Mouse (Mus musculus) MEL-GATA-1-ER (cell line): ENCODE data around the gene Mark4.

Source experiments
- DNase-seq: peaks from one replicate; pipeline ENCODE4 v3.0.0-alpha.2; 2012; ENCODE audit warnings: low read depth; ENCODE audit errors: extremely low read depth

The Mark4 gene

DNA sequence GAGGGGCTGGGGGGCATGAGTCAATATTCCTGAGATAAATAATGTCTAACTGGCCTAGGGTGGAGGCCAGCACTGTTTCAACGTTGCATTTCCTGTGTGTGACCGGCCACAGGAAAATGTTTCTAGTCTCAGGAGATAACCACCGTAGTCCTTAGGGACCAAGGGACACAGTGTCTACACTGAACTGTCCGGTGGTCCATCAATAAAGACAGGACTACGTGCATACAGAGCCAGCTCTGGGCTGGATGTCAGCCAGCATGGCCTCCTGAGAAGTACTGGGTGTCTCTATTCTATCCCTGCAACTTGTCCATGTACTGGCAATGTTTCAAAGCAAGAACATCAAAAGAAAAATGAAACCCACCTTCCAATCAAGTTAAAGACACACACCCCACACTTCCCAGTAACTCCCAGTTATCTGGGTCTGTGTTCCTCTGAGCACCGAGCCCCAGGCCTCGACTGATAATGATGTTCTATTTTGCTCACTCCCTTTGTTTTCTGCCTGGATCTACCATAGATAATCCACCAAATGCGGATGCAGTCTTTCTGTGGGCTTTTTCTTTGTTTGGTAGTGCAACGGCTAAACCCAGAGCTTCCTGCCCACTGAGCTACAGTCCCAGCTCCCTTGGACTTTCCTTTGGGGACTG lies 17.1 kb downstream of the Mark4 start:
- peak; percentile 66 for DNase-seq

GRCm38 (mm10) chr7:19437048-19437447 lies 21.6 kb downstream of the Mark4 start:
- no peak for DNase-seq

GRCm38 (mm10) chr7:19436276-19436675 lies 22.3 kb downstream of the Mark4 start:
- no peak for DNase-seq

DNA sequence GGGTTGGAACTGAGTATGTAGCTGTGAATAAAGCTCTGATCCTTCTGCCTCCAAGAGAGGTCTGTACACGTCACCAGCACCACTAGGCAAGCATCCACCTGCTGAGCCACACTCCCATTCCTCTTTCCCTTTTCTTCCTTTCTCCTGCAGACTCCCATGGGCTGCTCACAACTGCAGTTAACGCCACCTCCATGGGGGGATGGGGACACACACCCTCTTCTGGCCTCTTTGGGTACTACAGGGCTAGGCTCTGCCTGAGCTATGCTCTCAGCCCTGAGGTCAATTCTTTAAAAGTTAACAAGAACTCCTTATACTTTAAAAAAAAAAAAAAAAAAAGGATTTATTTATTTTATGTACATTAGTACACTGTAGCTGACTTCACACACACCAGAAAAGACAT lies 26.1 kb downstream of the Mark4 start:
- DNase-seq, result no peak

- DNase-seq, result no peak
These were observed 28.2 kb downstream of the Mark4 start for GRCm38 (mm10) chr7:19430402-19430801.

GRCm38 (mm10) chr7:19429726-19430125 lies 28.9 kb downstream of the Mark4 start:
- DNase-seq, result no peak

DNA sequence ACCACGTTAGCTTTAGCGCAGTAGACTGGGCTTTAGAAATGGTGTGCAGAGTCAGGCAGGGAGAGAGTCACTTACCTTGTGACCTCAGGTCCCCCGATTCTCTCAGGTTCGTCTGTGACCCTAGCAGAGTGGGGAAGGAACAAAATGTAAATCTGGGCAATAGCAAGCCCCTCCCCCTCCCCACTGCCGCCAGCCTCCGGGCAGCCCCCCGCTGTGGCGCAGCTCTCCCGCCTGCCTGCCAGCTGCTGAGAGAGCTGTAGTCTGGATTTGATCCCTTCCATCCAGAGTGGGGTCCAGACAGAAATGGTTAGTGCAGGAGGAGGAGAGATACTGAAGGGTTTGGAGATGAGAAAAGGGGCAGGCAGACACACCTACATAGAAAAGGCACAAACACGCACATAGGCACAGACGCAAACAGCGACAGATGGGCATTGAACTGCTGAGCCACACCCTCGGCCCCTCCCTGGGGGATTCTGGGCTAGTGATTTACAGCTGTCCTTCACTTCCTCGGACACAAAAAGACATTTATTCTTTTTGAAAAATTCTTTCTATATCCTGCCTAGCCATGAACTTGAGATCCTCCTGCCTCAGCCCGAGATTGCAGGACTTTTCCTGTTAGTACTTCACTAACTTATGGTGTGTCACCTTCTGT lies 30.5 kb downstream of the Mark4 start:
- DNase-seq, result no peak

DNA sequence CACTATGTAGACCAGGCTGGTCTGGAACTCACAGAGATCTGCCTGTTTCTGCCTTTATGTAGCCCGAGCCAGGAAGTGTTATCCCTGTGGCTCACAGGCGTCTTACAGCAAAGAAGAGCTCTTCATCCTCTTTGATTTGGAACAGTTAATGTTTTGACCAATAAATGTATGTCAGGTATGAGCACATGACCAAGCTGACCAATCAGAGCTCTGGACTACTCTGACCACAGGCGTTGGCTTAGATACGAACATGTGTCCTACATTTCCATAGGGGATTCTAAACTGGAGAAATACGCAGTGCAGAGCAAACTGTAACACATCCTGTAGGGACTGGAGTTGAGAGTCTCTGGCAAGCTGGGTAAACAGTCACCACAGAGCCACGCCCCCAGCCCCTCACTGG lies 31.7 kb downstream of the Mark4 start:
- no peak for DNase-seq

DNA sequence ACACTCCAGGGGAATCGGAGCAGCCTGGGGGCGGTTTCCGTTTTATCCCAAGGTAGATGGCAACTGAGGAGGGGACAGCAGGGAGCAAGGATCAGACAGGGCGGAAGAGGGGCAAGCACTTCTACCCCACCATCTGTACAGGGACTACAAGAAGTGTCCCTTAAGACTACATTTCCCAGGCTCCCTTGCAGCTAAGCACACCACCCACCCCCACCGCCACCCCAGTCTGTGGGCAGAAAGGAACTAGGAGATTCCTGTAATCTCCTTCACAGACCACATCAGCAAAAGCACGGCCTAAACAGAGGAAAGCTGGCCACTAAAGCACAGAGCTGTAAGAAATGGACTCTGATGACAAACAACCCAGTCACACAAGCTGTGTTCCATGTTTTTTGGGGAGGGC lies 32.3 kb downstream of the Mark4 start:
- no peak for DNase-seq

DNA sequence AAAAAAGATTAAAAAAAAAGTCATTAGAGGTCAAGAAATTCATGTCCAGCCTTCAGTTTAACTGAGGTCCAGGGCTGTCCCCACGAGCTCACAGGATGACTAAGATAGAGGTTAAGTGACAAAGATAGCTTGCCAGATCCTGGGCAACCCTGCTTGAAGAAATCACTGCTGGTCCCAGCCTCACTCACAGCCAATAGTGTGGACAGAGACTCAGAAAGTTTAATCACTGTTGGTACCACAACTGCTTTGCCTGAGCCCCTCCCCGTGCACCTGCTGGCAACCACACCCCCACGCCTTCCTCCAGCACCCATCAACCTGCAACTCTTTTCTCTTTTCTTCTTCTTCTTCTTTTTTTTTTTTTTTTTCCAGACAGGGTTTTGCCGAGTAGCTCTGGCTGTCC lies 34.6 kb downstream of the Mark4 start:
- DNase-seq, result no peak

GRCm38 (mm10) chr7:19423083-19423482 lies 35.5 kb downstream of the Mark4 start:
- no peak for DNase-seq

GRCm38 (mm10) chr7:19420821-19421636 lies 37.6 kb downstream of the Mark4 start:
- peak; percentile 85 for DNase-seq

DNA sequence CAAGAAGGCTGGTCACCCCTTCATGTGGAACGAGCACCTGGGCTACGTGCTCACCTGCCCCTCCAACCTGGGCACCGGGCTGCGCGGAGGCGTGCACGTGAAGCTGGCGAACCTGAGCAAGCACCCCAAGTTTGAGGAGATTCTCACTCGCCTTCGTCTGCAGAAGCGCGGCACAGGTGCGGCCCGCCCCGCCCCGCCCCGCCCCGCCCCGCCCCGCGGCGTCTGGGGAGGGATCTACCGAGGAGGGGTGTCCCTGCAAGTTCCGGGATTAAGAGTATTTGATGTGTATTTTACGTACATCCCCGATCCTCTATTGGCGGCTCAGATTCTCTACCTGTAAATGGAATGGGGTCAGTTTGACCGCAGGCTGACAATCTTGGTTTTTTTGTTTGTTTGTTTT lies 38.5 kb downstream of the Mark4 start:
- DNase-seq, result no peak

GRCm38 (mm10) chr7:19416590-19416989 lies 42.0 kb downstream of the Mark4 start:
- no peak for DNase-seq

GRCm38 (mm10) chr7:19413525-19413924 lies 45.1 kb downstream of the Mark4 start:
- no peak for DNase-seq

- no peak for DNase-seq
These were observed 46.8 kb downstream of the Mark4 start for GRCm38 (mm10) chr7:19411783-19412182.

- no peak for DNase-seq
These were observed 47.8 kb downstream of the Mark4 start for GRCm38 (mm10) chr7:19410766-19411344.

DNA sequence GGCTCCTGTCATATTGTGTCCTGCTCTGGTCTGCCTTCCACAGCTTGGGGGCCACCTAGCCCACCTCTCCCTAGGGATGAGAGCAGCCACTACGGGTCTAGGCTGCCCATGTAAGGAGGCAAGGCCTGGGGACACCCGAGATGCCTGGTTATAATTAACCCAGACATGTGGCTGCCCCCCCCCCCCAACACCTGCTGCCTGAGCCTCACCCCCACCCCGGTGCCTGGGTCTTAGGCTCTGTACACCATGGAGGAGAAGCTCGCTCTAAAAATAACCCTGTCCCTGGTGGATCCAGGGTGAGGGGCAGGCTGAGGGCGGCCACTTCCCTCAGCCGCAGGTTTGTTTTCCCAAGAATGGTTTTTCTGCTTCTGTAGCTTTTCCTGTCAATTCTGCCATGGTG lies 48.9 kb downstream of the Mark4 start:
- DNase-seq, result no peak

GRCm38 (mm10) chr7:19405417-19405816 lies 53.2 kb downstream of the Mark4 start:
- DNase-seq, result peak; percentile 57

DNA sequence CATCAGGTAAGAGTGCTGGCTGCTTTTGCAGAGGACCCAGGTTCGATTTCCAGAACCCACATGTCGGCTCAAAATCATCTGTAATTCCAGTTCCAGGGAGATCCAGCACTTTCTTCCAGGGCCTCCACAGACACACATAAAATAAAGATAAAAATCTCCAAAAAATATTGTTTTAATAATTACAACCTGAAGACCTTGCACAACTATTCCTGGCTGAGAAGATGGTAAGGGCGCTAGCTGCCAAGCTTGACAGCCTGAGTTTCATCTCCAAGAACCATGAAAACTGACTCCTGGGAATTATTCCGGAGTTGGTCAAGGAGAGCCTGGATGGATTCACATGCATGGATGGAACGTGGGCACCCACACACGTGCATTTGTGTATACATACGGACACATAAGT lies 54.1 kb downstream of the Mark4 start, which contains the start of gene Ckm:
Ckm (plus strand) TSS at position 301 of the 400 bp plus-strand sequence.
- no peak for DNase-seq

DNA sequence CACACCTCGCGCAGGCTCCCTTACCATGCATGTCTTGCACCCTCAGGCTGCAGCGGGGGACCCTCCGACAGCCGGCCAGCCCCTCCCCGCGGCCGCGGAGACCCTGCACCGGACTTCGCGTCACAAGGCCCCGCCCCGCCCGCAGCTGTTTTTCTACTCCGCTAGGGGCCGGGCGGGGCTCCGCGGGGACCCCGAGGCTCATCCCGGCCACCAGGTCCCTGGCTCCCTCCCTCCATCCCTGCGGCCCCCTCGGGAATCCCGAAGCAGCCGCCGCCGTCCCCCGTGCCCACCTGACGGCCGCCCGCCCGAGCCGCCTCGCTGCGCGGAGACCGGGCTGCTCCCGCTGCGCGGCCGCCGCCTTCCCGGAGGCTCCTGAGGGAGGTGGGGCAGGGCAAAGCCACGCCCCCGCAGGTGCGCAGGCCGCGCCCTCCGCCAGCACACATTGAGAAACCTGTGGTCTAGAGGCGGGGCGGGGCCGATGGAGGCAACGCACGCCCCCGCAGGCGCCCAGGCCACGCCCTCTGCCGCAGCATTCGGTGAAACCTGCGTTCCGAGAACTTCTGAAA lies 54.8 kb downstream of the Mark4 start, which contains the start of gene Klc3:
Klc3 (minus strand) TSS at position 374 of the 566 bp plus-strand sequence.
- peak; percentile 45 for DNase-seq
